Mouse (Mus musculus) adrenal gland (tissue): ENCODE measurements around the gene Tmem140.

Source experiments
- intact Hi-C: fragments of 180-260 bp; cut with DNase I; formaldehyde crosslinking; loops from one replicate; pipeline ENCODE4 v1.15.1; 2025
- long read RNA-seq, 2 experiments: library from polyadenylated mRNA; unstranded; transcript quantifications; one replicate each; pipeline ENCODE4 v2.0.0; 2020; ENCODE audit warnings: borderline replicate concordance in 1 of 2; ENCODE audit not compliant: insufficient replicate concordance in 1 of 2

Tmem140 gene
- long read RNA-seq, experiment 1, transcript Tmem140-201 (2 exons, 2,614 nt) = major isoform, 13 of 27 reads
- long read RNA-seq, experiment 1, partial matches to known transcripts = 0 of 27 reads
- long read RNA-seq, experiment 1, other reads (novel, unspliced or antisense) = 14 of 27 reads
- long read RNA-seq, experiment 2, transcript Tmem140-201 (2 exons, 2,614 nt) = major isoform, 18 of 37 reads
- long read RNA-seq, experiment 2, partial matches to known transcripts = 0 of 37 reads
- long read RNA-seq, experiment 2, other reads (novel, unspliced or antisense) = 17 of 37 reads

- intact Hi-C loops = no loop called here
These were observed at the start of gene Tmem140 for GRCm38 (mm10) chr6:34862791-34863403. Tmem140 (plus strand) TSS chr6:34863146.

DNA sequence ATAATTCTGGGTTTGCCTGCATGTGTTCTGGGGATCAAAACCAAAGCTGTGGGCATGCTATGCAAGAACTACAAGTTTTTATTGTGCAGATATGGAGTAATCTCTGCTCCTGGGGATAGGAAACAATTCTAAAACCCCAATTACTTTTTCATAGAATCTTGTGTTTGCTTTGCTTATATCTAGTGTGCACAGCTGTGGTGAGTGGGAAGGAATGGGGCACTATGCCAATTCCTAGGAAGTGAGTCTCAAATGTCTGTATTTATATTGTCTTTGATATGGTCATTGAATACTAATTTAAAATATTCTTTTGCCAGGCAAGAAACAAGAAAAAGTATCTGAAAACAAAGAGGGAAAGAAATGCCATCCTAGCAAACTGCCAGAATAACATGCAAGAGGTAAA is 38.5 kb upstream of the Tmem140 start:
- intact Hi-C loops = no loop called here

DNA sequence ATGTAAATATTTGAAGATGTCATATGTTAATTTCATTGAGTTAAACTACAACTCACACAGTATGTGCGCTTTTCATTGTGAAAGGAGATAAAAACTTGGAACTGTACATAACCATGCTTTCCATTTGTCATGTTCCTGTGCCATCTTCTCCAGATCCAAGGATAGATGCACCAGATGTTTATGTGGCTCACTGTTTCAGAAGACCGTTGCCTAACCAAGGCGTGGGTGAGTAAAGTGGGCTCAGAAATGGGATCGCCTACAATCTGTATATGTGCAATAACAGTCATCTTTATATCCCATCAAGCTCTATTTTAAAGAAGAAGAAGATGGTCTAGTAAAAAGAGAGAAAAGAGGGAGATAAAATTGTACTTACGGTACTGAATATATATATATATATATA is 30.6 kb upstream of the Tmem140 start:
- intact Hi-C loops = no loop called here

- intact Hi-C loops = no loop called here
These were observed 1.3 kb upstream of the Tmem140 start for GRCm38 (mm10) chr6:34861546-34862053.

- intact Hi-C loops = no loop called here
These were observed 565 bp upstream of the Tmem140 start for GRCm38 (mm10) chr6:34862381-34862780.

GRCm38 (mm10) chr6:34863786-34864514 is 1.0 kb downstream of the Tmem140 start:
- intact Hi-C loops = no loop called here

DNA sequence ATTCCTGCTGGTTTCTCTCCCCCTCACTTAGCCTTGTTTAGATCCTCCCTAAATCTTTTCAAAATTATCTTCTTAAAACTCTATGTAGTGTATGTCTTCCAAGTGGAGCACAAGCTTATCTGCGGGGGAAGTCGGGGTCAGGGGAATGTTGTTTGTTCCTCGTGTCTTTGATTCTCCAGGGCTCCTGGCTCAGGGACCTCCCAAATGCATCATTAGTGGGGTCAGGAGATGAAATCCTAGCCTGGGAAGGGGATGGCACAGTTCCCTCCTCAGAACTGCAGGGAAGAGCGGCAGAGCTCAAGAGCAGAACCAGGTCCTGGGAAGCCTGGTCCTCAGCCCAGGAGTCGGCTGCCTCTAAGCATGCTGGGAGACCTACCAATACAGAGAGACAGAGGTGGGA is 2.3 kb downstream of the Tmem140 start:
- intact Hi-C loops = no loop called here

DNA sequence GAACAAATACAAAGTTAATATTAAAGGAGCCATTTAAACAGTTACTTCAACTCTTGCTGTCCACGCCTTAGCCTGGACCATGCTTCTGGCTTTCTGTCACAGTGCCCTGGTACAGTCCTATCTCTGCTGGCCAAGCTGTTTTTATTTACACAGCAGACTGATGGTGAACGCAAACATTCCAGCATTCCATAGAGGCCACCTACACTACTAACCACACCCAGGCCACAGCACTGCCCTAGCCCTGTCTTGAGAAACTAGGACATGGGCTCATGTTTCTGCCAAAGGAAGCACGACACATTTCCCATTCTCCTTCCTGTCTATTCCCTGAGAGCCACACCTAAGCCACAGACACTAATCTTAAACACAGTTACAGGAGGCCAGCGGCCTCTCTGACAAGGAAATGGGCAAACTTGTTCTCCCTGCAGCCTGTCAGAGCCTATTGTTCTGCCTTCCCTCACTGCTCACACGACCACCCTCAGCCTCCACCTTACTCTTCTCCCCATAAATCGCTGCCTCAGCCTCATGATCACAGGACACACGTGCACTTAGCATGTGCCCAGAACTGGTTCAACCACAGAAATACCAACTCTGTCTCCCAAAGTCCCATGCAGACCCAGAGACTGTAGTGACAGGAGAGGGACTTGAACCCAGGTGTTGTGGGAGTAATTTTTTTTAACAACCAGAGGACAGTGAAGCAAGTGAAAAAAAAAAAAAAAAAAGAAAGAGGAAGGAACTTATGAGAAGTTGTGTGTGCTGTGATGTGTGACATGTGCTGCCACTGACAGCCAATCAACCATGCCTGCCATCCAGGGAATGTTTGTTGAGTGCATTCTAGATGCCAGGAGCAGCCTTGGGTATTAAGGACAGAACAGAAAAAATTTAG is 3.0 kb downstream of the Tmem140 start:
- intact Hi-C loops = no loop called here

- intact Hi-C loops = no loop called here
These were observed 3.8 kb downstream of the Tmem140 start for GRCm38 (mm10) chr6:34866786-34867185.

DNA sequence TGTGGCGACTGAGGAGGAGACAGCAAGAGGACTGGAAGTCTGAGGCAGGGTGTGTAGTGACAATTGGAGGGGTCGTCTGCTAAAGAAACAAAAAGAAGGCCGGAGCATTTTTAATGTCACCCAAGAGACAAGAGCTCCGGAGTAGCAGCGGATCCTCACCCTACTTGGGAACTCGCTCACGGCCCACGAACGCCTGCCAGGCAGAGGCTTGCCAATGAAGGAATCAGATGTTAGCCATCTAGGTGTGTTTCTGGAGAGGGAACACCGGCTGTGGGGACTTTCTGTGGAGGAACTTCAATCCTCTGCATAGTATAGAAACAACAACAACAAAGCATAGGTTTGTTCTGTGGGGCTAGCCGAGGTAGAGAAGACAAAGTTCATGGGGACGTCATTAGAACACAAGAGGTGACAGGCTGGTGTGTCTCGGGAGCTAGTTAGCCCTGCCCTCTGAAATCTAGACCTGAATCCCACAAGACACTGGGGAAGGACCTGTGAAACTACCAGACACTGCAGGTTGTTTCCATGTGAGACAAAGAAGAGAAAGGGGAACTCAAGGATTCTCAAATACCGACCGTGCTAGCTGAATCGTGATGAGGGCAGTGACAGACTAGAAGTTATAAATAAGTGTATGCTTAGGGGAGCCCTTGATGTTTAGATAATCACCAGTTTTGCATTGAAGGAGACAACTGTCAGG is 4.5 kb downstream of the Tmem140 start:
- intact Hi-C loops = no loop called here

DNA sequence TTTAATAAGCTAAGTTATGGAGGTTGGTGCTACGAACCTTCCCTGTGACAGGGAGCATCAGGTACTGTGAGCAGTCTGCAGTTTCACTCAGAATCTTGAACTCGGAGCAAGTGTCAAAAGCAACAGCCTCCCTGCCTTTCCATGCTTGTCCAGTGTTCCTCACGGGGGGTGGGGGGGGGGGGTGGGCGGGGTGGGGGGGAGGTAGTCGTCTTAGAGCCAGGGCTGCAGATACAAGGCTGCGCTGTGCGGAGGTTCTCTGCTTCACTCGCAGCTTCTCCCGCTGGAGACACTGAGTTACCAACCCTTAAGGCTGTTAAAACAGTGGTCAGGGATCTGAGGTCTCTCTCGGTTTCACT is 5.0 kb downstream of the Tmem140 start:
- intact Hi-C loops = no loop called here

DNA sequence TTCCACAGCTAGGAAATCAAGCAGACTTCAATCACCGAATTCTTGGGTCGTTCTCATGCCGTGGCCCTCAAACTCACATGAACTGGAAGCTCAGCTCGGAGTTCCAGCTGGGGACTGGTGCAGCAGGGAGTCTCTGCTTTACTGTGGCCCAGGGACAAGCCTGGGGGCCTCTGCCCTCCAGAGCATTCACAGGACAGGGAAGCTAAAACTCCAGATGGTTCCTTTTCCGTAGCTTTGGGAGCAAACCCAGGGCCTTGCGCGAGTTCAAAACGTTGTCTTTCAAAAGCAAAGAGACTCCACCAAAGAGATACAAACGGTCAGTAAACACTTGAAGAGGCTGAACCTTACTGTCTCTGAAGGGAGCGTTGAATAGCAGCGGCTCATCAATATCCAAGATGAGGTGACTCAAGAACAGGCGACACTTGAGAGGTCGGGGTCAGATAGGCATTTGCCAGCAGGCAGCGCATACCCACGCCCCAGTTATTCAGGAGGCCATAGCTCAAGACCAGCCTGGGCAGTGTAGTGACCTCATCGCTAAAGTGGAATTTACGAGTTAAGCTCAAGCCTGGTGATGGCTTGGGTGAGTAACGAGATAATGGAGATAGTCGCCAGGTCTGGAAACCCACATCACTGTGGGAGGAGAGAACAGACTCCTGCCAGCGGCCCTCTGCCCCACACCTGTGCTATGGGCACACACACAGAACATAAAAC is 5.7 kb downstream of the Tmem140 start:
- intact Hi-C loops = no loop called here

DNA sequence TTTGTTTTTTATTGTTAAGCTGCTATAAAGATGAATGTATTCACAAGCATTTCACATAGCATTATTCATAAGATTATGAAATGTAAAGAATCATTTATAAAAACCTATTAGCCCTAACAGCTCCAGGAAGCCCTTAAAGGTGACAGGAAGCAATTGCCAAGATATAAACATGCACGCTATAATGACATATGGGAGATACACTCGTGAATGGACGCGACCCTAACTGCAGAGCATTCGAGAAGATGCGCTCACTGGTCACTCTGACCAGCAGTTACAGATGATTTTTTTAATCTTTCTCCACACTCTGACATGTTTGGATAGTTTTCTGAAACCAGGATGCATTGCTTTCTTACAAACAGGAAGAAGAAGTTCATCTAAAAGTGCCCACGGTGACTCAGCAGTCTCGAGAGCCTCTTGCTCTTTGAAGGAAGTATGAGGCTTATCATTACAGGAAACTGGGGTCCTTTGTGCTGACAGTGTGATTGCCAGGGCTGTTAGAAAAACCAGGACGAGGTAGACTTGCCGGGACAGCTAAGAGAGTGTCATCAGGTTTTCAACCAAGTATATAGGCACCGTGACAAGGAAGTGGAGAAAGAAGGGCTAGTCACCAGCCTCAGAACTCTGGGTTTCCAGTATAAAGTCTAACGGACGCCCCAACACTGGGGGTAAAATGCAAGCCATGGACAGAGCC is 6.4 kb downstream of the Tmem140 start:
- intact Hi-C loops = no loop called here

DNA sequence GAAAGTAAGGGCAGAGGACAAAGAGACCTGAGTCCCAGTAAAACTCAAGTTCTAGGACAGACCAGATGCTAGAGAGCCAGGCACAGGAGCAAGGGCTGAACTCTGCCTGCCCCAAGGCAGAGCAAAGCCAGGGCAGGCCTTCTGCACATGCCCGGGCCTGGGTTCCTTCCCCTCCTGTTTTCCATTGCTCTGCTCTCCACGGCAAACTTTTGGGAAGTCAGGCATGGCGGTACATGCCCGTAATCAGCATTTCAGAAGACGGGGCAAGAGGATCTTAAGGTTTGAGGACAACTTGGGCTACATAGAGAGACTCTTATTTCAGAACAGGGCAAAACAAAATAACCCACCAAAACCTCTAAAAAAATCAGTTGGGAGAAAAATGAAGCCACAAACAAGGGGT is 7.2 kb downstream of the Tmem140 start:
- intact Hi-C loops = no loop called here

DNA sequence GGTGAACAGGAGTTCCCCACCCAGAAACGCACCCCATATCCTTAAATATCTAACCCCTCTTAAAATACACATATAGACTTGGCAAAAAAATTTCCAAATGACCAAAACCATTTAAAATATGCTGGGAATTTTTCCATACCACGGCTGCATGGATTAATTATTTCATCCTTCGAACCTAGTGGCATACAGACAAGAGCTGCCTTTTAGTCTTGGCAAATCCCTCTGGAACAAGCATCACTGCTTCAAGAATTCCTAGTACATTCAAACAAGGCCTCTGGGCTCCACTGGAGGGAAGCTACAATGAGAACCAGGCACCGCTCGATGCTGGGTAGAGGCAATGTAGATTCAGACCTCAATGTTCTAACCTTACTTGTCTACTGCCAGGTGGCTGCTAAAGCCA is 7.8 kb downstream of the Tmem140 start:
- intact Hi-C loops = no loop called here

- intact Hi-C loops = no loop called here
These were observed 9.0 kb downstream of the Tmem140 start for GRCm38 (mm10) chr6:34871929-34872328.

DNA sequence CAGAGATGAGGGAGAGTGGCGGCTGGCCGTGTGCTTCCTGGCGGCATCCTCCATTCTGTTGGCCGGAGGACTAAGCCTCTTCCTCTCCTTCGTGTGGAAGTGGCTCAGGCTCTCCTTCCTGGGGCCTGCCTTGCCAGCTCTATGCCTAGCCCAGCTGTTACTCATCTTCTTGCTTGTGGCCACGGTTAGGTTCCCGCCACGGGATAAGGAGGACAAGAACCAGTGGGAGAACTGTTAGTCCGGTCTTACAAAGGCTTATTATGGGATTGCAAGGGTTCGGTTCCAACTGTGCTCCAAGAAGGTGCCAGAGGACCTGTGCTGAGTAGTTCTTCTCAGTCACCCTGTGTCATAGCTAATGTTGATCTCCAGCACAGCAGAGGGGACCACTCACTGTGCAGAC is 9.9 kb downstream of the Tmem140 start:
- intact Hi-C loops = no loop called here

DNA sequence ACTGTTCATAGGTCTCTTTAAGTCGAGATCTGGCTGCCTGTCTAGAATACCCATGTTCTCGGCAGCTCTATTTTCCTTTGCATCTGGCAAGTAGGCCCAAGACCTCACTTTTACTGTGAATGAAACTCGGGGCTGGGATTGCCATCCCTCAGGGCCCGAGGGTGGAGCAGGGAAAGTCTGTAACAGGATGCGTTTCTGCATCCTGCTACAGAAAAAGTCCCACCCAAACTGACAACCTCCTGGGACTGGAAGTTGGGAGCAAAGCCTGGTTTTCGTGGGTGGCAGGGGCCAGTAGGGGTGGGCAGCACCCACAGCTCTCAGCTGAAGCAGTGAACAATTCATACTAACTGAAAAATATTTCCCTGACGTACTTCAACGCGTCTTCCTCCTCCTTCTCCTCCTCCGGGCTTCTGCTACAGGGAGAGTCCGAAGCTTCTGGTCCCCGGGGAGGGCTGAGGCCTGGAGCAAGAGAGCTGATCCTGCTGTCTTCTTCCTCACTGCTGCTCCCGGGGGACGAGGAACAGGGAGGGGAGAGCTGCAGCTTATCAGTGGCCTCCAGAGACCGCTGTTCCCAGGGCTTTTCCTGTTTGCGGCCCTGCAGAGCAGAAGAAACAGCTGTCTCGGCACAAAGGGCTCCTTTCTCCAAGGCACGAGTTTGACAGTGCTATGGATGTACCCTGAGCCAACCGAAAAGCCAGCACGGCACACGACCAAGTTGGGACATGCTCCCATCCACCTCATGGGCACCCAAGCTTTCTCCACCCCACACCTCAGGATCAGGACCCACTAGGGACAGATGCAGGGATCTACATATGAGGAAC is 11.4 kb downstream of the Tmem140 start:
- intact Hi-C loops = no loop called here
